Mouse (Mus musculus): Measurements from ENCODE around the gene Clic6. TPM values are rescaled to one million over a fixed set of nuclear protein-coding genes. Genes with fewer than 3 reads are reported as not detected.

The Clic6 gene
- polyA plus RNA-seq, 1 experiment from 2014 or later, result 3.8 TPM

GRCm38 (mm10) chr16:92478561-92479150, 6.9 kb upstream of the Clic6 start:
- Histone ChIP-seq H3K36me3 (ENCODE audit: control insufficient read depth, insufficient read depth, low read length) (no peaks in the 10 kb centered on the region), H3K27ac (ENCODE audit: low read depth, low read length) (no peak overlapping the region), H3K9me3 (ENCODE audit: control insufficient read depth, low read length) (no peaks in the 10 kb centered on the region), H3K4me3 (ENCODE audit: low read length) (no peak overlapping the region; the same call in 1 of the 2 replicates), H3K27me3 (ENCODE audit: control insufficient read depth, insufficient read depth, low read length) (peaks cover 15% of the 10 kb centered on the region; the same call in 1 of the 2 replicates), H3K4me1 (ENCODE audit: control insufficient read depth, insufficient read depth, low read length) (no peaks in the 10 kb centered on the region), H3K9ac (ENCODE audit: low read depth, low read length) (no peak overlapping the region), H3K4me2 (replicated peaks; ENCODE audit: low read depth, low read length) (peak overlapping the region; percentile 34)
- 8% methylated on average over 21 of the region's 23 CpGs for WGBS
- ATAC-seq (ENCODE audit: low FRiP score, low TSS enrichment), result 0 out of 2 replicates have a peak, but pooled peaks have one; percentile 47

DNA sequence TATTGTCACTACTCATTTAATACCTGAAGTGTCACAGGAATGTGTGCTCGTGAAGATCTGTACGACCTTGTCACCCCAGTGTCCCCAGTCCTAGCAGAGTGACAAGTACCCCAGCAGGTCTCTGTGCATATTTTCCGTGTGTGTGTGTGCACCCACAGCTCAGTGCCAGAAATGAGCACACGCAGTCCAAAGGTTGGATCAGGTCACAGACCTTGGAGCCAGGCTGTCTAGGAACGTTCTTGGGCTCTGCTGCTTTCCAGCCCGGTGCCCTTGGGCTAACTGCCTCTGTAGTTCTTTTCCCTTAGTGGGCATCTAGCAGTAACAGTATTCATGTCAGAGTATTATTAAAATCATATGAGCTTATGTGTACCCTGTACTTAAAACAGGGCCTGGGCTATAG, 1.6 kb downstream of the Clic6 start:
- H3K4me2 ChIP-seq (replicated peaks; ENCODE audit: low read depth, low read length), result no peak overlapping the region
- WGBS, result 68% methylated on average over 6 of the region's 6 CpGs
- no peaks in the 10 kb centered on the region for H3K36me3 ChIP-seq (ENCODE audit: control insufficient read depth, insufficient read depth, low read length)
- no peak overlapping the region for H3K9ac ChIP-seq (ENCODE audit: low read depth, low read length)
- H3K4me3 ChIP-seq (ENCODE audit: low read length), result no peak overlapping the region
- no peak overlapping the region for H3K27ac ChIP-seq (ENCODE audit: low read depth, low read length)
- no peaks in the 10 kb centered on the region for H3K4me1 ChIP-seq (ENCODE audit: control insufficient read depth, insufficient read depth, low read length)
- no peaks in the 10 kb centered on the region for H3K9me3 ChIP-seq (ENCODE audit: control insufficient read depth, low read length)
- ATAC-seq (ENCODE audit: low FRiP score, low TSS enrichment), result no peak
- no peaks in the 10 kb centered on the region for H3K27me3 ChIP-seq (ENCODE audit: control insufficient read depth, insufficient read depth, low read length)

GRCm38 (mm10) chr16:92487489-92487888, 2.0 kb downstream of the Clic6 start:
- WGBS, result 62% methylated on average over 4 of the region's 4 CpGs
- Histone ChIP-seq H3K27ac (ENCODE audit: low read depth, low read length) (no peak overlapping the region), H3K4me1 (ENCODE audit: control insufficient read depth, insufficient read depth, low read length) (no peaks in the 10 kb centered on the region), H3K9ac (ENCODE audit: low read depth, low read length) (no peak overlapping the region), H3K4me3 (ENCODE audit: low read length) (no peak overlapping the region), H3K4me2 (replicated peaks; ENCODE audit: low read depth, low read length) (no peak overlapping the region), H3K9me3 (ENCODE audit: control insufficient read depth, low read length) (no peaks in the 10 kb centered on the region), H3K36me3 (ENCODE audit: control insufficient read depth, insufficient read depth, low read length) (no peaks in the 10 kb centered on the region), H3K27me3 (ENCODE audit: control insufficient read depth, insufficient read depth, low read length) (no peaks in the 10 kb centered on the region)
- ATAC-seq (ENCODE audit: low FRiP score, low TSS enrichment), result no peak

- Histone ChIP-seq H3K9me3 (ENCODE audit: control insufficient read depth, low read length) (no peaks in the 10 kb centered on the region), H3K4me3 (ENCODE audit: low read length) (no peak overlapping the region), H3K9ac (ENCODE audit: low read depth, low read length) (no peak overlapping the region), H3K27ac (ENCODE audit: low read depth, low read length) (no peak overlapping the region), H3K4me2 (replicated peaks; ENCODE audit: low read depth, low read length) (no peak overlapping the region), H3K36me3 (ENCODE audit: control insufficient read depth, insufficient read depth, low read length) (no peaks in the 10 kb centered on the region), H3K27me3 (ENCODE audit: control insufficient read depth, insufficient read depth, low read length) (no peaks in the 10 kb centered on the region), H3K4me1 (ENCODE audit: control insufficient read depth, insufficient read depth, low read length) (no peaks in the 10 kb centered on the region)
- WGBS, result 82% methylated on average over 5 of the region's 5 CpGs
- ATAC-seq (ENCODE audit: low FRiP score, low TSS enrichment), result no peak
Measured at GRCm38 (mm10) chr16:92488456-92488855, 2.9 kb downstream of the Clic6 start.

DNA sequence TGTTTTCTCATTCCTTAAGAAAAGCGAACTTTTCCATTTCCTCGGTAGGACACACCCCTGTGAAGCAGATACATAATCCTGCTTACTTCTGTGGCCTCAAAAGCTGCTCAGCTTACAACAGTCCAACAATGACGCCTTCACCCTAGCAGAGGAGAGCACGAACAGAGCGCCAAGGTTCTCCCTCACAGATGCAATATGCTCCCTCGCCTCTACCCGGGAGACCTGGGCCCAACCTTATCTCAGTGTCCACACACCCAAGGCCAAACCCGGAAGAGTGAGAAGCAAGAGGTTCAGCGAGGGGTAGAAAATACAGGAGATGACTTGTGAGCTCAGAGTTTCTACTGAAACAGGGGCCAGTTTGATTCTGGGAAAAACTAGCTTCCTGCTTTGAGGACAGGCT, 3.8 kb downstream of the Clic6 start:
- ATAC-seq (ENCODE audit: low FRiP score, low TSS enrichment), result no peak
- H3K4me3 ChIP-seq (ENCODE audit: low read length), result no peak overlapping the region
- no peaks in the 10 kb centered on the region for H3K27me3 ChIP-seq (ENCODE audit: control insufficient read depth, insufficient read depth, low read length)
- H3K4me1 ChIP-seq (ENCODE audit: control insufficient read depth, insufficient read depth, low read length), result no peaks in the 10 kb centered on the region
- H3K27ac ChIP-seq (ENCODE audit: low read depth, low read length), result no peak overlapping the region
- WGBS, result 76% methylated on average over 9 of the region's 9 CpGs
- no peak overlapping the region for H3K4me2 ChIP-seq (replicated peaks; ENCODE audit: low read depth, low read length)
- H3K36me3 ChIP-seq (ENCODE audit: control insufficient read depth, insufficient read depth, low read length), result no peaks in the 10 kb centered on the region
- H3K9me3 ChIP-seq (ENCODE audit: control insufficient read depth, low read length), result no peaks in the 10 kb centered on the region
- H3K9ac ChIP-seq (ENCODE audit: low read depth, low read length), result no peak overlapping the region

DNA sequence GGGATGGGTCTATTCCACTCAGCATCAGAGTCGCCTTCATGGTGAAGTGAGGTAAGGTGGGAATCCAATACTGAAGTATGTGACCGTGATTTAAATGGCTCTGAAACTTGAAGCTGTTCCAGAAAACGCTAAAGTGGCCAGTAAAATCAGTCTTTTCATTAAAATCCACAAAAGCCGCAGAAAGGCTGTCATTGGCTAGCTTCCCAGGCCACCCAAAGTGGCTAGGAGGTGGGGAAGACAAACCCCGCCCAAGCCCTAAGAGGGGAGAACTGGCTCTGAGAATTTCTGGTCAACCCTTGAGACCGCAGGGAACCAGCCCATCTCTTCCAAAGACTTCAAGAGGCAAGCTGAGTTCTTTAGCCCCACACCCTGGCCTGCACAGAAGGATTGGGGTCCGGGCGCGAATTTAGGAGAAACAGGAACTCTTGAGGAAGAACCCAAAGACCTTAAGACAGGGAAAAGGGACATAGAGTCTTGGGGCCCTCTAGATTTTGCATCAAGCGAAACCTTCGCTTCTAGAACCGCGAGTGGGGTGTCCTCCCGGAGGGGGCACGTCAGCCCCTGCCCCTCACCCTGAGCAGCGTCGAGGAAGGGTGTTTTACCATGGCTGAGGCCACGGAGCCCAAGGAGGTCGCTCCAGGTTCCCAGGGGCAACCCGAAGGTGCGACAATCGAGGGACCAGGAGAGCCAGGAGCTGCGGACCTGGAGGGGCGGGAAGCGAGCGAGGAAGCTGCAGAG, 12.5 kb downstream of the Clic6 start:
- Histone ChIP-seq H3K4me2 (replicated peaks; ENCODE audit: low read depth, low read length) (peak overlapping the region; percentile 87), H3K27me3 (ENCODE audit: control insufficient read depth, insufficient read depth, low read length) (peaks cover 31% of the 10 kb centered on the region), H3K4me3 (ENCODE audit: low read length) (peak overlapping the region; percentile 49), H3K9me3 (ENCODE audit: control insufficient read depth, low read length) (no peaks in the 10 kb centered on the region), H3K36me3 (ENCODE audit: control insufficient read depth, insufficient read depth, low read length) (no peaks in the 10 kb centered on the region), H3K4me1 (ENCODE audit: control insufficient read depth, insufficient read depth, low read length) (peaks cover 10% of the 10 kb centered on the region; the same call in 1 of the 2 replicates), H3K27ac (ENCODE audit: low read depth, low read length) (no peak overlapping the region), H3K9ac (ENCODE audit: low read depth, low read length) (peak overlapping the region; percentile 48; the same call in 1 of the 2 replicates)
- WGBS, result 10% methylated on average over 26 of the region's 26 CpGs
- ATAC-seq (ENCODE audit: low FRiP score, low TSS enrichment), result peak; percentile 11; the same call in 1 of the 2 replicates

DNA sequence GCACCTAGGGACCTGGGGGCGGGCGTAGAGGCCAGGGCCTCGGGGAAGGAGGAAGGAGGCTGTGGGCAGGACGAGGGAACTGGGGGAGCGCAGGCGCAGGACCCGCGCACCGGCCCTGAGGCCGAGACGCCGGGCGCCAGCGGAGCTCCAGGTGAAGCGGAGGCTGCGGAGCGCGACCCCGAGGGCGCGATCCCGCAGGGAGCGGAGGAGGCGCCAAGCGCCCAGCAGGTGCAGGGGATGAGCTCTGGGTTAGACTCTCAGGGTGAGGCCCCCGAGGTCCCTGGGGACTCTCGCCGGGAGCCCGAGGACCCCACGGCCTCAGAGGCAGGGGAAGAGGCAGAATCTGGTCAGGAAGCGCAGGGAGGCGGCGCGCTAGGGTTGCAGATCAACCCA, 13.0 kb downstream of the Clic6 start:
- peak; percentile 57 for ATAC-seq (ENCODE audit: low FRiP score, low TSS enrichment)
- H3K4me2 ChIP-seq (replicated peaks; ENCODE audit: low read depth, low read length), result peak overlapping the region; percentile 87
- H3K36me3 ChIP-seq (ENCODE audit: control insufficient read depth, insufficient read depth, low read length), result no peaks in the 10 kb centered on the region
- H3K9ac ChIP-seq (ENCODE audit: low read depth, low read length), result peak overlapping the region; percentile 48; the same call in 1 of the 2 replicates
- H3K9me3 ChIP-seq (ENCODE audit: control insufficient read depth, low read length), result no peaks in the 10 kb centered on the region
- peaks cover 10% of the 10 kb centered on the region; the same call in 1 of the 2 replicates for H3K4me1 ChIP-seq (ENCODE audit: control insufficient read depth, insufficient read depth, low read length)
- peak overlapping the region; percentile 49 for H3K4me3 ChIP-seq (ENCODE audit: low read length)
- no peak overlapping the region for H3K27ac ChIP-seq (ENCODE audit: low read depth, low read length)
- WGBS, result 0% methylated on average over 33 of the region's 34 CpGs
- peaks cover 31% of the 10 kb centered on the region for H3K27me3 ChIP-seq (ENCODE audit: control insufficient read depth, insufficient read depth, low read length)

GRCm38 (mm10) chr16:92499324-92499723, 13.8 kb downstream of the Clic6 start:
- H3K27ac ChIP-seq (ENCODE audit: low read depth, low read length), result no peak overlapping the region

DNA sequence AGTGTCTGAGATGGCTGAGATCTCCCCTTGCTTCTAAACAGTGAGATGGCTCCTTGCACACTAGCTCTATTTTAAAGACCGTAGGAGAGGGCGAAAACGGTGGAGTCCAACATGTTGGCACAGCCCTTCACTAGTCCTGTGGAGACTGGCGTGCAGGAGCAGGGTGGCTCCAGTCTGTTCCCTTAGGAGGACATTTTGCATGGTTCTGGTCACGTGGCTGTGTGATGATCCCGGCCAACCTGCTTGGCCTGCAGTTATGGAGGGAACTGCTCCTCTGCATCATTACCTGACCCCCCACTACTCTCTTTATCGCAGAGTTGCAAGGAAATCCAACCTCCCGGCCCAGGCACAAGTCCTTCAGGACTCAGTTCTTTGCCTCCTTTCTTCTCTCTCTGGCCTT, 15.0 kb downstream of the Clic6 start:
- Histone ChIP-seq H3K9me3 (ENCODE audit: control insufficient read depth, low read length) (no peaks in the 10 kb centered on the region), H3K4me3 (ENCODE audit: low read length) (no peak overlapping the region), H3K27me3 (ENCODE audit: control insufficient read depth, insufficient read depth, low read length) (peaks cover 31% of the 10 kb centered on the region), H3K27ac (ENCODE audit: low read depth, low read length) (no peak overlapping the region), H3K4me1 (ENCODE audit: control insufficient read depth, insufficient read depth, low read length) (peaks cover 10% of the 10 kb centered on the region; the same call in 1 of the 2 replicates), H3K36me3 (ENCODE audit: control insufficient read depth, insufficient read depth, low read length) (no peaks in the 10 kb centered on the region), H3K9ac (ENCODE audit: low read depth, low read length) (no peak overlapping the region), H3K4me2 (replicated peaks; ENCODE audit: low read depth, low read length) (no peak overlapping the region)
- 88% methylated on average over 8 of the region's 8 CpGs for WGBS
- no peak for ATAC-seq (ENCODE audit: low FRiP score, low TSS enrichment)

More at GRCm38 (mm10) chr16:92499324-92499723, 13.8 kb downstream of the Clic6 start:
- WGBS, result 9% methylated on average over 15 of the region's 15 CpGs
- peak overlapping the region; percentile 87 for H3K4me2 ChIP-seq (replicated peaks; ENCODE audit: low read depth, low read length)
- no peak for ATAC-seq (ENCODE audit: low FRiP score, low TSS enrichment)
- peak overlapping the region; percentile 49 for H3K4me3 ChIP-seq (ENCODE audit: low read length)
- H3K27me3 ChIP-seq (ENCODE audit: control insufficient read depth, insufficient read depth, low read length), result peaks cover 31% of the 10 kb centered on the region
- H3K36me3 ChIP-seq (ENCODE audit: control insufficient read depth, insufficient read depth, low read length), result no peaks in the 10 kb centered on the region
- H3K9me3 ChIP-seq (ENCODE audit: control insufficient read depth, low read length), result no peaks in the 10 kb centered on the region
- 0 out of 2 replicates have a peak overlapping the region, but pooled peaks have one; percentile 48 for H3K9ac ChIP-seq (ENCODE audit: low read depth, low read length)
- peaks cover 10% of the 10 kb centered on the region; the same call in 1 of the 2 replicates for H3K4me1 ChIP-seq (ENCODE audit: control insufficient read depth, insufficient read depth, low read length)

All from kidney, embryonic 14.5 days (tissue).